Mouse (Mus musculus): ENCODE measurements at regions not wholly inside any gene's neighbourhood (a gene's known extent, or its start where the extent isn't known, plus 50 kb on each side); places are given as distances from the start of the nearest gene placed in this dataset.
A peak's percentile ranks its signal among the peaks of the same experiment; 100 is the strongest.

- no peak for DNase-seq (ENCODE audit: low spot score in 2 of 2)
Measured at GRCm38 (mm10) chr13:73158016-73158415, 102.3 kb upstream of the Irx4 start.

GRCm38 (mm10) chr13:73159454-73159853, 100.8 kb upstream of the Irx4 start:
- DNase-seq (ENCODE audit: low spot score in 2 of 2), result no peak

- no peak for DNase-seq (ENCODE audit: low spot score in 2 of 2)
Measured at GRCm38 (mm10) chr13:73159865-73160264, 100.4 kb upstream of the Irx4 start.

GRCm38 (mm10) chr13:73160289-73160688, 100.0 kb upstream of the Irx4 start:
- peak; percentile 7 to 14 for DNase-seq (ENCODE audit: low spot score in 2 of 2)

GRCm38 (mm10) chr13:73170301-73170700, 90.0 kb upstream of the Irx4 start:
- no peak for DNase-seq (ENCODE audit: low spot score in 2 of 2)

- no peak for DNase-seq (ENCODE audit: low spot score in 2 of 2)
Measured at GRCm38 (mm10) chr13:73207931-73208448, 52.3 kb upstream of the Irx4 start.

Measured in spleen, postnatal 14 days (tissue).